Mouse (Mus musculus): ENCODE measurements at regions not wholly inside any gene's neighbourhood (a gene's known extent, or its start where the extent isn't known, plus 50 kb on each side); places are given as distances from the start of the nearest gene placed in this dataset.

DNA sequence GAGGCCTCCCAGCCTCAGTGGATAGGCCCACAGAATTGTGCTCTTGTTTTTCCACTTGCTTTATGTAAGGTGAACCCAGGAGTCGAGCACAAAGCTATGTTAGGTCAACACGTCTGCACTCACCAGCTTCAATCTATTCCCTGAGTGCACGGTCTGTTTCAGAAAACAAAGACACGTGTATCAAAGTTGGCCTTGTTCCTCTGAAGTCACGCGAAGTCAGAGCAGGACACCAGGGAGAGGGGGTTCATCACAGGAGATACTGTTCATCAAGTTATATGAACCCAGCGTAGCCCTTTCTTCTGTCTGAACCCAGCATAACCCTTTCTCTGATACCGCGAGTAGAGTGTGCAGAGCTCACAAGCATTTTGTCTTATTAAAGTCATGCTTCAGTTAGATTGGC is 98.8 kb downstream of the Sec23ip start:
- no peak for TF ChIP-seq CTCF (IDR thresholded peaks at IDR 0.05; ENCODE audit: extremely low read depth, insufficient read depth, insufficient read length, insufficient replicate concordance)
- no peak for TF ChIP-seq POLR2A (IDR thresholded peaks at IDR 0.05; ENCODE audit: low read depth, low read length)
